Mouse (Mus musculus) lung, embryonic 16.5 days (tissue): ENCODE data around the gene Tpst2. TPM values are rescaled to one million over a fixed set of nuclear protein-coding genes. Genes with fewer than 3 reads are reported as not detected.

Experiments
- ATAC-seq: fragments of 200-750 bp; cut with Nextera tagmentation; 2 replicates; pipeline ENCODE4 v1.8.0; 2017; ENCODE audit warnings: low read depth, mild to moderate bottlenecking, moderate library complexity
- H3K27ac ChIP-seq: fragments of 300-500 bp; sonication (generic); 2 replicates; pipeline ENCODE4 v1.5.1; 2014; ENCODE audit warnings: mild to moderate bottlenecking, control low read depth, low read length
- H3K27me3 ChIP-seq: fragments of 300-500 bp; sonication (generic); 2 replicates; pipeline ENCODE4 v1.6.1; 2014; ENCODE audit warnings: low read depth, low read length, mixed read lengths; ENCODE audit not compliant: control insufficient read depth, insufficient read depth
- H3K36me3 ChIP-seq: fragments of 300-500 bp; sonication (generic); 2 replicates; pipeline ENCODE4 v1.6.1; 2014; ENCODE audit warnings: low read length; ENCODE audit not compliant: control insufficient read depth, insufficient read depth
- H3K4me1 ChIP-seq: fragments of 300-500 bp; sonication (generic); replicated peaks from 2 replicates; pipeline ENCODE4 v1.6.1; 2014; ENCODE audit warnings: low read length, mixed read lengths; ENCODE audit not compliant: control insufficient read depth, insufficient read depth
- H3K4me2 ChIP-seq: fragments of 300-500 bp; sonication (generic); 2 replicates; pipeline ENCODE4 v1.6.1; 2014; ENCODE audit warnings: low read depth, low read length, control low read depth
- H3K4me3 ChIP-seq: fragments of 300-500 bp; sonication (generic); 2 replicates; pipeline ENCODE4 v1.5.1; 2014; ENCODE audit warnings: mild to moderate bottlenecking, low read length, control low read depth
- H3K9ac ChIP-seq: fragments of 300-500 bp; sonication (generic); 2 replicates; pipeline ENCODE4 v1.6.1; 2014; ENCODE audit warnings: low read length, control low read depth
- H3K9me3 ChIP-seq: fragments of 300-500 bp; sonication (generic); 2 replicates; pipeline ENCODE4 v1.6.1; 2016; ENCODE audit warnings: low read length; ENCODE audit not compliant: control insufficient read depth
- WGBS: fragments of 180-500 bp; shearing (Covaris S2); extraction: QIAGEN DNeasy Blood & Tissue Kit; methylation state at CpG from one replicate; pipeline ENCODE4 v1.1.7; 2014; 5-methylcytosine and 5-hydroxymethylcytosine counted together
- polyA plus RNA-seq: library from polyadenylated mRNA; unstranded; fragments of >200 nt; fragmentation: Nextera tagmentation; extraction: Ambion mirVana; gene quantifications from 2 replicates; pipeline ENCODE4 v1.2.1, GENCODE M21; 2015

The Tpst2 gene
- polyA plus RNA-seq, 1 experiment from 2014 or later: 67.9 TPM

GRCm38 (mm10) chr5:112326446-112327009, 50.0 kb downstream of the Tpst2 start:
- peak overlapping the region; percentile 65 for H3K4me2 ChIP-seq
- 0 out of 2 replicates have a peak overlapping the region, but pooled peaks have one; percentile 15 for H3K27ac ChIP-seq
- H3K9ac ChIP-seq: peak overlapping the region; percentile 86
- under 1% methylated on average over 27 of the region's 33 CpGs for WGBS
- peaks cover 14% of the 10 kb centered on the region for H3K36me3 ChIP-seq
- no peaks in the 10 kb centered on the region for H3K9me3 ChIP-seq
- peaks cover 16% of the 10 kb centered on the region for H3K4me1 ChIP-seq
- H3K4me3 ChIP-seq: peak overlapping the region; percentile 89
- H3K27me3 ChIP-seq: no peaks in the 10 kb centered on the region
- peak; percentile 40 for ATAC-seq

GRCm38 (mm10) chr5:112327854-112328253, 51.4 kb downstream of the Tpst2 start:
- Histone ChIP-seq H3K36me3 (peaks cover 21% of the 10 kb centered on the region), H3K27me3 (no peaks in the 10 kb centered on the region), H3K4me3 (no peak overlapping the region), H3K4me1 (peaks cover 16% of the 10 kb centered on the region), H3K9ac (no peak overlapping the region), H3K9me3 (no peaks in the 10 kb centered on the region), H3K27ac (no peak overlapping the region), H3K4me2 (no peak overlapping the region)
- no peak for ATAC-seq
- 88% methylated on average over 15 of the region's 15 CpGs for WGBS

- peaks cover 41% of the 10 kb centered on the region for H3K36me3 ChIP-seq
- WGBS: 90% methylated on average over 14 of the region's 14 CpGs
- no peak for ATAC-seq
Measured at GRCm38 (mm10) chr5:112329805-112330564, 53.5 kb downstream of the Tpst2 start.

GRCm38 (mm10) chr5:112335473-112335872, 59.0 kb downstream of the Tpst2 start:
- Histone ChIP-seq H3K36me3 (peaks cover 69% of the 10 kb centered on the region), H3K4me1 (no peaks in the 10 kb centered on the region), H3K9me3 (no peaks in the 10 kb centered on the region), H3K4me3 (no peak overlapping the region), H3K4me2 (no peak overlapping the region), H3K9ac (no peak overlapping the region), H3K27ac (no peak overlapping the region), H3K27me3 (no peaks in the 10 kb centered on the region)
- ATAC-seq: peak; percentile 27; the same call in 1 of the 2 replicates
- 31% methylated on average over 2 of the region's 2 CpGs for WGBS

More at GRCm38 (mm10) chr5:112329805-112330564, 53.5 kb downstream of the Tpst2 start:
- Histone ChIP-seq H3K4me1 (peaks cover 14% of the 10 kb centered on the region), H3K9me3 (no peaks in the 10 kb centered on the region), H3K27me3 (no peaks in the 10 kb centered on the region), H3K4me2 (no peak overlapping the region), H3K4me3 (no peak overlapping the region), H3K9ac (no peak overlapping the region), H3K27ac (no peak overlapping the region)

GRCm38 (mm10) chr5:112337004-112337403, 60.5 kb downstream of the Tpst2 start:
- Histone ChIP-seq H3K4me1 (peaks cover 2% of the 10 kb centered on the region), H3K9me3 (no peaks in the 10 kb centered on the region), H3K4me3 (no peak overlapping the region), H3K4me2 (no peak overlapping the region), H3K27ac (no peak overlapping the region), H3K36me3 (peaks cover 59% of the 10 kb centered on the region), H3K27me3 (no peaks in the 10 kb centered on the region), H3K9ac (no peak overlapping the region)
- WGBS: 89% methylated on average over 22 of the region's 22 CpGs
- no peak for ATAC-seq

- WGBS: 61% methylated on average over 7 of the region's 7 CpGs
- no peak for ATAC-seq
- H3K36me3 ChIP-seq: peaks cover 43% of the 10 kb centered on the region
- no peaks in the 10 kb centered on the region for H3K27me3 ChIP-seq
- H3K9me3 ChIP-seq: no peaks in the 10 kb centered on the region
- no peak overlapping the region for H3K9ac ChIP-seq
- no peak overlapping the region for H3K27ac ChIP-seq
- H3K4me1 ChIP-seq: peaks cover 13% of the 10 kb centered on the region
- H3K4me3 ChIP-seq: no peak overlapping the region
- H3K4me2 ChIP-seq: no peak overlapping the region
Measured at GRCm38 (mm10) chr5:112339215-112339614, 62.7 kb downstream of the Tpst2 start.

GRCm38 (mm10) chr5:112342463-112343204, 66.1 kb downstream of the Tpst2 start, which contains the start of the genes Srrd and Hps4:
TSS of gene Srrd (minus strand) at chr5:112343040.
TSS of gene Hps4 (plus strand) at chr5:112343083.
- no peaks in the 10 kb centered on the region for H3K27me3 ChIP-seq
- no peaks in the 10 kb centered on the region for H3K9me3 ChIP-seq
- peak within 1 kb of the TSS; percentile 86 for H3K4me2 ChIP-seq
- peak; percentile 87 for ATAC-seq
- peak within 1 kb of the TSS; percentile 17 for H3K27ac ChIP-seq
- H3K4me1 ChIP-seq: peaks cover 13% of the 10 kb centered on the region
- H3K4me3 ChIP-seq: peak within 1 kb of the TSS; percentile 95
- peak within 1 kb of the TSS; percentile 78 for H3K9ac ChIP-seq
- 1% methylated on average over 49 of the region's 64 CpGs for WGBS
- H3K36me3 ChIP-seq: peaks cover 12% of the 10 kb centered on the region

GRCm38 (mm10) chr5:112343205-112343595, 66.7 kb downstream of the Tpst2 start:
- Histone ChIP-seq H3K4me1 (peaks cover 13% of the 10 kb centered on the region), H3K4me3 (peak overlapping the region; percentile 95), H3K9ac (peak overlapping the region; percentile 78), H3K4me2 (peak overlapping the region; percentile 86), H3K27me3 (no peaks in the 10 kb centered on the region), H3K27ac (peak overlapping the region; percentile 17), H3K36me3 (peaks cover 8% of the 10 kb centered on the region), H3K9me3 (no peaks in the 10 kb centered on the region)
- peak; percentile 78 for ATAC-seq
- under 1% methylated on average over 24 of the region's 24 CpGs for WGBS
